Mouse (Mus musculus): ENCODE measurements around the gene Prkcd.

The Prkcd gene

GRCm38 (mm10) chr14:30634418-30634817 lies 8.4 kb upstream of the Prkcd start:
- no peak for DNase-seq

GRCm38 (mm10) chr14:30633708-30634107 lies 7.7 kb upstream of the Prkcd start:
- no peak for DNase-seq

- no peak for DNase-seq
Measured at GRCm38 (mm10) chr14:30631834-30632233, 5.8 kb upstream of the Prkcd start.

- peak; percentile 36 to 60 for DNase-seq
Measured at GRCm38 (mm10) chr14:30630811-30631576, 5.0 kb upstream of the Prkcd start.

GRCm38 (mm10) chr14:30629839-30630238 lies 3.8 kb upstream of the Prkcd start:
- DNase-seq = no peak

- peak in 1 of 2 experiments; percentile 43 for DNase-seq
Measured at GRCm38 (mm10) chr14:30628235-30628634, 2.2 kb upstream of the Prkcd start.

GRCm38 (mm10) chr14:30626756-30627742 lies 1.0 kb upstream of the Prkcd start:
- no peak for DNase-seq

- DNase-seq = peak; percentile 69 to 79
Measured at GRCm38 (mm10) chr14:30625131-30625807, 741 bp downstream of the Prkcd start.

- peak; percentile 46 to 55 for DNase-seq
Measured at GRCm38 (mm10) chr14:30624277-30624721, 1.7 kb downstream of the Prkcd start.

- DNase-seq = no peak
Measured at GRCm38 (mm10) chr14:30622556-30622955, 3.5 kb downstream of the Prkcd start.

- DNase-seq = peak; percentile 39 to 63
Measured at GRCm38 (mm10) chr14:30622130-30622529, 3.9 kb downstream of the Prkcd start.

GRCm38 (mm10) chr14:30619982-30620578 lies 5.9 kb downstream of the Prkcd start:
- DNase-seq = no peak

GRCm38 (mm10) chr14:30618746-30619275 lies 7.2 kb downstream of the Prkcd start:
- no peak for DNase-seq

GRCm38 (mm10) chr14:30616751-30617150 lies 9.3 kb downstream of the Prkcd start:
- DNase-seq = no peak

- no peak for DNase-seq
Measured at GRCm38 (mm10) chr14:30612962-30613715, 12.9 kb downstream of the Prkcd start.

GRCm38 (mm10) chr14:30612523-30612922 lies 13.5 kb downstream of the Prkcd start:
- peak; percentile 90 for DNase-seq

- no peak for DNase-seq
Measured at GRCm38 (mm10) chr14:30610940-30611339, 15.1 kb downstream of the Prkcd start.

- DNase-seq = no peak
Measured at GRCm38 (mm10) chr14:30610304-30610703, 15.7 kb downstream of the Prkcd start.

- DNase-seq = no peak
Measured at GRCm38 (mm10) chr14:30609499-30609898, 16.5 kb downstream of the Prkcd start.

- DNase-seq = no peak
Measured at GRCm38 (mm10) chr14:30608176-30608575, 17.8 kb downstream of the Prkcd start.

- DNase-seq = no peak
Measured at GRCm38 (mm10) chr14:30607696-30608095, 18.3 kb downstream of the Prkcd start.

Data from kidney, postnatal 4 days (tissue).